Mouse (Mus musculus): Measurements from ENCODE around the gene Lyar. TPM values are rescaled to one million over a fixed set of nuclear protein-coding genes. Genes with fewer than 3 reads are reported as not detected.

Gene Lyar
- total RNA-seq (2021) = 26.5 and 27.3 TPM in 2 replicates
- long read RNA-seq, experiment 1, transcript Lyar-201 (9 exons, 1,563 nt) = major isoform, 31 of 36 reads
- long read RNA-seq, experiment 1, partial matches to known transcripts = 0 of 36 reads
- long read RNA-seq, experiment 1, other reads (novel, unspliced or antisense) = 5 of 36 reads
- long read RNA-seq, experiment 2, transcript Lyar-201 (9 exons, 1,563 nt) = major isoform, 26 of 35 reads
- long read RNA-seq, experiment 2, partial matches to known transcripts = 3 of 35 reads
- long read RNA-seq, experiment 2, other reads (novel, unspliced or antisense) = 6 of 35 reads

DNA sequence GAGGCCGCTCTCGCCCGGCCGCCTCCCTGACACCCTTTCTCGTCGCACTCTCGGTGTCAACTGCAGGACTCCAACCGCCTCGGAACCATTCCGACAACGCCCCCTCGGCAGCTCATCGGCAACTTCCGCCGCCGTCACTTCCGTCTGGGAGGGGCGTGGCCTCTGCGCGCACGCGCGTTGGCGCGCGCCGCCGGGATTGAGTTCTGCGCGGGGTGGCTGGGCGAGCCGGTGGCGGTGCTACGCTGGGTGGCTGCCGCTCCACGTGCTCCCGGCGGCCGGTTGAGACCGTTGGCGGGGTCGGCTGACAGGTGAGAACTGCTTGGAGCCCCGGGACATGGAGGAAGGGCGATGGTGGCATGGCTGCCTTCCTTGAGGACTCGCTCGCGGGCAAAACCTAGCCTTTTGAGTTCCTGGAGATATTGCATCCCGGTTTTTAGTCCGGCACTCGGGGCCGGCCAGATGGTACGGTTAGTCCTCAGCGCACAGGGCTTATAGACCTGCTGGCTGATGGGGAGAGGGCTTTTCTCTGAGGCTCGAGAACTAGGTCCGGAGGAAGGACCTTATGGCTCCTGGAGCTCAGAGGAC, at the start of gene Lyar, which contains the start of gene Zbtb49:
TSS of gene Lyar (plus strand) at position 143 of the 585 bp plus-strand sequence.
TSS of gene Zbtb49 (minus strand) at position 130 of the 585 bp plus-strand sequence.
- peak; percentile 97 for DNase-seq

DNA sequence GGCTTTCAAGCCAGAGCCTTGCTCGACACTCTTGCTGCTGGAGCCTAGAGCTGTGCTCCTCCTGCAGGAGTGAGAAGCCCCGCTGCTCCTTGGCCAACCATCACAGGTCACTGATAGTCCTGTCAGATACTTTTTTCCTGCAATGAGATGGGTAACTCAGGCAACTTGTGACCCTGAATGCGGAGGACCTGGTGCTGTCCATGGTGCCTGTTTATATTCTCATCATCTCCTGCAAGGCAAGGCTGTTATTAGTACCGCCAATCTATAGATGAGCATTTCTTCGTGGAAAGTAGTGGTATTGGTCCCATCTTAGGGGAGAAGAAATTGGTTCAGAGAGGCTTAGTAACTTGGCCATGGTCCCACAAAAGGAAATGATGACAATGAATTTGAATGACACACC, 46.5 kb upstream of the Lyar start:
- DNase-seq = no peak

- DNase-seq = no peak
Observed at GRCm38 (mm10) chr5:38174256-38174912, 45.9 kb upstream of the Lyar start.

GRCm38 (mm10) chr5:38184688-38185285, 35.5 kb upstream of the Lyar start:
- no peak for DNase-seq

DNA sequence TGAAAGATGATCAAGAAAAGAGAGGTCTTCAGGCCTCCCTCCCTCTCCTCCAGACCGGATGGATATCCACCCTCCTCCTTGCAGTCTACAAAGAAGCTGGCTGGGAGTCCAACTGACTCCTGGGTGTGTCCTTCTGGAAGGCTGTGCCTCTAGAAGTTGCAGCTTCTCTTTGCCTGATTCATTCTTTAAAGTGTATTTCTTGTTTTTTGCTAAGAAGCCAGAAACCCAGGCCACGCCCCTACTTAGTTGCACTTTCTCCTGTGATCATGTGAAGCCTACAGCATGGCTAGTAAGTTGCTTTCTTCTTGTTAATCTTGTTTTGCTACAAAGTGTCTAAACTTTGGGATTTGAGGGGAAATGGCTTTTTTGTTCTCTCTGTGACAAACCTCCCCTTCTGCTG, 33.3 kb upstream of the Lyar start:
- DNase-seq = no peak

- DNase-seq = no peak
Observed at GRCm38 (mm10) chr5:38190907-38191306, 29.4 kb upstream of the Lyar start.

- DNase-seq = no peak
Observed at GRCm38 (mm10) chr5:38194946-38195345, 25.3 kb upstream of the Lyar start.

DNA sequence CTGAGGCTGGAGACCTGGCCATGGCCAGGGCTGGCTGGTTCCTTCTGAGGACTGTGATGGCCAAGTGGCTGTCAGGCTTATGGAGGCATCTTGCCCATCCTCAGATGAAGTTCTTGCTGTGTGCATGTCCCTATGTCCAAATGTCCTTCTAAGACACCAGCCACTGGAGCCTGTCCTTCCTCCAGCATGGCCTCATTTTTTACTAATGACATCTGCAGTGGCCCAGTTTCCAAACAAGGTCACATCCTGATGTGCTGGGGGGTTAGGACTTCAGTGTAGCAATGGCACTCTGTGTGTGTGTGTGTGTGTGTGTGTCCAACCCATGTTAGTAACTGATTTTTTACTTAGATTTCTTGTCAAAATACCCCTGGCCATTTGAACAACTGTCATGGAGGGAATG, 24.3 kb upstream of the Lyar start:
- peak; percentile 51 for DNase-seq

DNA sequence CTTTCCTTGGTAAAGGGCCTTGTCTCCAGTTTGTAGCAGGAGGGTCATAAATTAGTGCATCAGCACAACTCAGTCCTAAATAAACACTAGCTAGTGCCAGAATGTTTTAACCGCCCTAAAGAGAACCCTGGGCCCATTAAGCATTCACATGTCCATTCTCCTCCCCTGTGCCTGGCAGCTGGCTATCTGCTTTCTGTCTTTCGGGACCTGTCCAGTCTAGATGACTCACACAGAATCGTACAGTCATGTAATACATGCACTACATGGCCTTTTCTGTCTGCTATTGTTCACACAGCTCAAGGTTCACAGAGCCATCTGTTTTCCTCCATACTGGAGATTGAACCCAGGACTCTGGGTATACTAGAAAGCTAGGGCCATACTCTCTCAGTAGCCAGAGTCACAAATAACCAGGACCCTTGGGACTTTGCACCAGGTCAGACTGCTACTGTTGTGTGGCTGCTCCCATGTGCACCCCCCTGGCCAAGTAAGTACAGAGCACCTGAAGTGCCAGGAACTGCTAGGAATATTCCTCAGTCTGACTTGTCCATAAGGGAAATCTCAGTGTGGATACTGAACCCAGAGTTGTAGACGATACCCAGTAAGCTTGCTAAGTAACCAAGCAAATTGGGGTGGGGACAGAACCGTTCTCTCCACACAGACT, 23.3 kb upstream of the Lyar start:
- DNase-seq = peak; percentile 63

- peak; percentile 90 for DNase-seq
Observed at GRCm38 (mm10) chr5:38197482-38197823, 22.8 kb upstream of the Lyar start.

DNA sequence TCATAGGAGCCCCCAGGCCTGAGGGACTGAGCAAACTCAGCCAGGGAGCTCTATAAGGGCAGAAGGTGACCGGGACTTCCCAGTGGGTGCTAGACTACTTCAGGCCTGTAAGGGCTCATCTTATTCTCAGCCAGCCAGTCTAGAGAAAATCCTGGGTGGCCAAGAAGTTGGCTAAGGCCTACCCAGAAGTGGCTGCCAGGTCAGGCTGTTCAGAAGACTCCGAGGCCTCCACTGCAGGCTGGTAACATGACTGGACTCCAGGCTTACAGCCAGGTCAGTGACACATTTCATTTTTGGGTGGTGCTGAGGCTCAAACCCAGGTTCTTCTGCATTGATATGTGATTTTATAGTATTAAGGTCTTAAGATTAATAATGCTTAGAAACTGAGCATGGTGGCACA, 20.6 kb upstream of the Lyar start:
- DNase-seq = peak; percentile 22

DNA sequence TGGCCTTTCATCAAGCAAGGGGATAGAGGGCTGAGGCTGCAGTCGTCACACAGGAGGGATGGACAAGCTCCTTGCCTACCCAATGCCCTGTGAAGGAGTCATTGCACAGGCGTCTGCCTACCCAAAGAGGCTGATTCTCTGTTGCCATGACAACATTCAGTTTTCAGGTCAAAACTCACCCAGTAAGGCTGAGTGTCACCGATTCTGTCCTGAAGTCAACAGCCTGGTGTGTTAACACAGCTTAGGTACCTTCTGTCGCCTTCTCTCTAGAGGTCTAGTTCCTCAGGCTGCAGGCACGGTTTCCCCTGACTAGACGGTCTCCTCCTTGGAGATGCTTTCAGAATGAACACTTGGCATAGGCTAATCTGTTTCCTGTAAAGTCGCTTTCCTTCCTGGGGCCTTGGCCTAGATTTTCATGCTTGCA, 15.0 kb upstream of the Lyar start:
- peak; percentile 13 for DNase-seq

DNA sequence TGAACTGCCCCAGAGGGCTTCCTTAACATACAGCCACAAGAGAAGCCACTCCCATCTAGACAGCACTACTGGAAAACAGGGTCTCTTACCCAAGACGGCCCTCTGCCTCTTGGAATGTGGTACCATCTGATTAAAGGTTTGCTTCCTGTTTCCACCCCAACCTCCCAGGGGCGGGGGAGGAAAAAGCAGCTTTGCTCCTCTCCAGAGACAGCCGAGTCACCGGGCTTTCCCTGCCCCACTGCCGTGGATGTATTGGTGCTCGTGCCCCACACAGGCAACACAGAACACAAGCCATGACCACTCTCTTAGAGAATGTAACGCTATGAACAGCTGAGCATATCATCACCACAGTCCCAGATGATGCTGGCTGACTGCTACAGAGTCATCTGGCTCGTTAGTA, 11.3 kb upstream of the Lyar start:
- DNase-seq = no peak

DNA sequence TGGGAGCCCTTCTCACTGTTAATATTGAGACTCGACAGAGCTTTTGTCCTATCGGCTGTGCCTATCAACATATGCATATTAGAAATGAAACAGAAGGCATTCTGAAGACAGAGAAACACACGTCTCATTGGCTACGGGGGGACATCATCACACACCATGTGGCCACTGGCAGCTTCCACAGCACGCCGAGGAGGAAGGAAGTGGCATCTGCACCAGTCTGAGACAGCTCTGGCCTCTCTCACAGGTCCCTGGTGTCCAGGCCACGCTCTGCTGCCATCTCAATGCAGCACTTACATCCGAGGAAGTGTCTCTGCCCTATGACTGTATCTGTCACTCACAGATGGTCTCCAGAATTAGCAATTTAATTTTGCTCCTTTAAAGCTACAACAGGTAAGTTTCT, 8.6 kb upstream of the Lyar start:
- no peak for DNase-seq

DNA sequence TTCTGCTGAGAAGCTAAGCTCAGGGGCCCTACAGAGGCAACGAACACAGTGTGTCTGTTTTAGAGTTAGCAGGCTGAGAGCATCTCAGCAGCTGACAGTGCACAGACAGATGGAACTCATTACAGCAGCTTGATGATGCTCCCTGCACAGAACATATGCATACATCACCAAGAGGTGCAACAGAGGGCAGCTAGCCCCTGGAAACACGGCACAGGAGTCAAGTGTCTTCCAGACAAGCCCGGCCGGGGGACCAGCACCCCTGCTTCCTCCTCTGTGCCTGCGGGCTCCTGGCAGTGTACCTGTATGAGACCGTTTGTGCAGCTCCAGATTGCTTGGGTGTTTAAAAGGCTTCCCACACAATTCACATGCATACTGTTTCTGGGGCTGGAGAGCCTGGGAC, 7.3 kb upstream of the Lyar start:
- no peak for DNase-seq

GRCm38 (mm10) chr5:38219771-38220307, 431 bp upstream of the Lyar start:
- DNase-seq = no peak

DNA sequence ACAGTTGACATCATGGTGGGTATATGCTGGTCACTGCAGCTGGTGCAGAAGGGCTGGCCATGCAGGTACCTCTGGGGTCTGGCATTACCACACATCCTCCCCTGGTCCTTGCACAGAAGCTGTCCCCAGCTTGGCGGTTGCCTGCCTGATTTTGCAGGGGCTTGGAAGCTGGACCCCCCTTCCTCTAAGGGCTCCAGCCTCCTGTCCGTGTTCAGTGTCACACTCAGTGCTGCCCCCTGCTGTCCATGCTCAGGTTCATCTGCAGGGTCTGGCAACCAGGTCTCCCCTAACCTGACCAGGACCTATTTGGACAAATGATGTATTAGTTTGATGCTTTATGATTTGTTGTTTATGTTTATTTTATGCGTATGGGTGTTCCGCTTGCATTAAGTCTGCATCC, 15.2 kb downstream of the Lyar start:
- peak; percentile 79 for DNase-seq

DNA sequence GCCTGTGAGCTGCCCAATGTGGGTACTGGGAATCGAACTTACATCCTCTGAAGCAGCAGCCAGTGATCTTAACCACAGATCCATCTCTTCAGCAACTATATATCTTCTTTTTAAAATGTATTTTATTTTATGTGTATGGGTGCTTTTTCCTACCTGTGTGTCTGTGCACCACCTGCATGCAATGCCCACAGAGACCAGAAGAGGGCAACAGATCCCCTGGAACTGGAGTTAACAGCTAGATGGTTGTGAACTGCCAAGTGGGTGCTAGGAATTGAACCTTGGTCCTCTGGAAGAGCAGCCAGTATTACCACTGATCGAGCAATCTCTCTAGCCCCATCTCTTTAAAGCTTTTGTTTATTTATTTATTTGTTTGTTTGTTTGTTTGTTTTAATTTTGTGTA, 16.4 kb downstream of the Lyar start:
- no peak for DNase-seq

- no peak for DNase-seq
Observed at GRCm38 (mm10) chr5:38240727-38241472, 20.6 kb downstream of the Lyar start.

GRCm38 (mm10) chr5:38241473-38241834, 21.2 kb downstream of the Lyar start:
- DNase-seq = no peak

- DNase-seq = no peak
Observed at GRCm38 (mm10) chr5:38241966-38242365, 21.7 kb downstream of the Lyar start.

DNA sequence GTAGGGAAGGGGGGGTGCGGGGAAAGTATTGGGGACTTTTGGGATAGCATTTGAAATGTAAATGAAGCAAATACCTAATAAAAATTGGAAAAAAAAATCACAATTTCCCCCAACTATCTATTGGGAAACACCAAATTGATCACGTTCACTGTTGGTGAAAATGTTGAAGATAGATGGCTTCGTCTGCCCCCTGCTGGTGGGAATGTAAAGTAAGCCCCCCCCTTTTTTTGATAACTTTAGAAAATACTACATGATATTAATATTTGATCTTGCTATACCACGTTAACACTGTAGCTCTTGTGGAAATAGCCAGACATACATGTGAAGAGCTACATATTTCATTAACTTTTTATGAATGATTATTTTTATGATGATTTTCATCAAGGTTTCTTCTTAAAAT, 34.9 kb downstream of the Lyar start:
- DNase-seq = no peak
